Mouse (Mus musculus) midbrain, embryonic 14.5 days (tissue): ENCODE measurements at regions not wholly inside any gene's neighbourhood (a gene's known extent, or its start where the extent isn't known, plus 50 kb on each side); places are given as distances from the start of the nearest gene placed in this dataset.
"Not testable (repeated sequence)": the region's sequence is repeated elsewhere in the genome, so short reads cannot be mapped to it uniquely, and the experiment has no call there.

Experiments used
- ATAC-seq: fragments of 200-750 bp; cut with Nextera tagmentation; 2 replicates; pipeline ENCODE4 v1.8.0; 2017; ENCODE audit warnings: moderate number of reproducible peaks, moderate library complexity; ENCODE audit not compliant: low FRiP score, low TSS enrichment
- DNase-seq: peaks from one replicate; pipeline ENCODE4 v3.0.0-alpha.2; 2015
- H3K27ac ChIP-seq: fragments of 300-500 bp; sonication (generic); replicated peaks from 2 replicates; pipeline ENCODE4 v1.5.1; 2014; ENCODE audit warnings: mild to moderate bottlenecking, low read depth, low read length, moderate library complexity
- H3K27me3 ChIP-seq: fragments of 300-500 bp; sonication (generic); 2 replicates; pipeline ENCODE4 v1.6.1; 2014; ENCODE audit warnings: low read length, control low read depth, mixed read lengths; ENCODE audit not compliant: control insufficient read depth, insufficient read depth
- H3K36me3 ChIP-seq: fragments of 300-500 bp; sonication (generic); 2 replicates; pipeline ENCODE4 v1.6.1; 2014; ENCODE audit warnings: low read length, control low read depth; ENCODE audit not compliant: control insufficient read depth, insufficient read depth
- H3K4me1 ChIP-seq: fragments of 300-500 bp; sonication (generic); 2 replicates; pipeline ENCODE4 v1.6.1; 2014; ENCODE audit warnings: mild to moderate bottlenecking, antibody characterized with exemption, low read length, control low read depth; ENCODE audit not compliant: control insufficient read depth, insufficient read depth
- H3K4me2 ChIP-seq: fragments of 300-500 bp; sonication (generic); 2 replicates; pipeline ENCODE4 v1.6.1; 2014; ENCODE audit warnings: mild to moderate bottlenecking, low read length, moderate library complexity
- H3K4me3 ChIP-seq: fragments of 300-500 bp; sonication (generic); replicated peaks from 2 replicates; pipeline ENCODE4 v1.5.1; 2014; ENCODE audit warnings: low read depth, low read length
- H3K9ac ChIP-seq: fragments of 300-500 bp; sonication (generic); replicated peaks from 2 replicates; pipeline ENCODE4 v1.6.1; 2014; ENCODE audit warnings: mild to moderate bottlenecking, low read length, moderate library complexity
- H3K9me3 ChIP-seq: fragments of 300-500 bp; sonication (generic); 2 replicates; pipeline ENCODE4 v1.6.1; 2016; ENCODE audit warnings: low read length, control low read depth, mixed read lengths; ENCODE audit not compliant: control insufficient read depth
- WGBS: fragments of 180-500 bp; shearing (Covaris S2); extraction: QIAGEN DNeasy Blood & Tissue Kit; methylation state at CpG from one replicate; pipeline ENCODE4 v1.1.7; 2014; 5-methylcytosine and 5-hydroxymethylcytosine counted together

- H3K27me3 ChIP-seq = no peaks in the 10 kb centered on the region
- no peak overlapping the region for H3K27ac ChIP-seq
- H3K9me3 ChIP-seq = no peaks in the 10 kb centered on the region
- 94% methylated on average over 2 of the region's 2 CpGs for WGBS
- H3K9ac ChIP-seq = no peak overlapping the region
- no peaks in the 10 kb centered on the region for H3K36me3 ChIP-seq
- DNase-seq (no peak), ATAC-seq (no peak)
- H3K4me3 ChIP-seq = no peak overlapping the region
- H3K4me2 ChIP-seq = no peak overlapping the region
- H3K4me1 ChIP-seq = no peaks in the 10 kb centered on the region
Observed at GRCm38 (mm10) chr15:90420776-90421175, 196.7 kb downstream of the Alg10b start.

- Histone ChIP-seq H3K27me3 (no peaks in the 10 kb centered on the region), H3K27ac (no peak overlapping the region), H3K4me2 (no peak overlapping the region), H3K36me3 (no peaks in the 10 kb centered on the region), H3K9me3 (no peaks in the 10 kb centered on the region), H3K4me1 (no peaks in the 10 kb centered on the region), H3K4me3 (no peak overlapping the region), H3K9ac (no peak overlapping the region)
- peak; percentile 34 for DNase-seq
- WGBS = 8% methylated on average over 5 of the region's 5 CpGs
- ATAC-seq = no peak
Observed at GRCm38 (mm10) chr15:90422122-90422614, 198.1 kb downstream of the Alg10b start.

- not testable (repeated sequence) for H3K4me3 ChIP-seq, H3K9ac ChIP-seq, H3K27me3 ChIP-seq, H3K4me2 ChIP-seq, ATAC-seq, H3K9me3 ChIP-seq, H3K4me1 ChIP-seq, H3K27ac ChIP-seq, DNase-seq, H3K36me3 ChIP-seq
- 87% methylated on average over 3 of the region's 3 CpGs for WGBS
Observed at GRCm38 (mm10) chr15:90431048-90431447, 206.9 kb downstream of the Alg10b start.

- no peak overlapping the region for H3K4me2 ChIP-seq
- H3K27me3 ChIP-seq = no peaks in the 10 kb centered on the region
- no peaks in the 10 kb centered on the region for H3K4me1 ChIP-seq
- H3K27ac ChIP-seq = no peak overlapping the region
- no peaks in the 10 kb centered on the region for H3K36me3 ChIP-seq
- 73% methylated on average over 2 of the region's 2 CpGs for WGBS
- DNase-seq (no peak), ATAC-seq (no peak)
- H3K4me3 ChIP-seq = no peak overlapping the region
- no peak overlapping the region for H3K9ac ChIP-seq
- H3K9me3 ChIP-seq = no peaks in the 10 kb centered on the region
Observed at GRCm38 (mm10) chr15:90432154-90432553, 208.0 kb downstream of the Alg10b start.

GRCm38 (mm10) chr15:90435286-90435685, 211.2 kb downstream of the Alg10b start:
- Histone ChIP-seq H3K27me3 (no peaks in the 10 kb centered on the region), H3K4me2 (no peak overlapping the region)
- 72% methylated on average over 5 of the region's 5 CpGs for WGBS

More at GRCm38 (mm10) chr15:90435286-90435685, 211.2 kb downstream of the Alg10b start:
- ATAC-seq = no peak
- H3K9me3 ChIP-seq = no peaks in the 10 kb centered on the region
- DNase-seq = no peak
- H3K36me3 ChIP-seq = no peaks in the 10 kb centered on the region
- no peak overlapping the region for H3K4me3 ChIP-seq
- no peak overlapping the region for H3K27ac ChIP-seq
- no peak overlapping the region for H3K9ac ChIP-seq
- no peaks in the 10 kb centered on the region for H3K4me1 ChIP-seq
